Mouse (Mus musculus) kidney, adult 11 months (tissue): ENCODE data around the gene Coa5.

Source experiments
- DNase-seq: peaks from one replicate; pipeline ENCODE4 v3.0.0; 2022

Gene Coa5

GRCm38 (mm10) chr1:37428911-37429310, 992 bp downstream of the Coa5 start:
- DNase-seq = no peak

DNA sequence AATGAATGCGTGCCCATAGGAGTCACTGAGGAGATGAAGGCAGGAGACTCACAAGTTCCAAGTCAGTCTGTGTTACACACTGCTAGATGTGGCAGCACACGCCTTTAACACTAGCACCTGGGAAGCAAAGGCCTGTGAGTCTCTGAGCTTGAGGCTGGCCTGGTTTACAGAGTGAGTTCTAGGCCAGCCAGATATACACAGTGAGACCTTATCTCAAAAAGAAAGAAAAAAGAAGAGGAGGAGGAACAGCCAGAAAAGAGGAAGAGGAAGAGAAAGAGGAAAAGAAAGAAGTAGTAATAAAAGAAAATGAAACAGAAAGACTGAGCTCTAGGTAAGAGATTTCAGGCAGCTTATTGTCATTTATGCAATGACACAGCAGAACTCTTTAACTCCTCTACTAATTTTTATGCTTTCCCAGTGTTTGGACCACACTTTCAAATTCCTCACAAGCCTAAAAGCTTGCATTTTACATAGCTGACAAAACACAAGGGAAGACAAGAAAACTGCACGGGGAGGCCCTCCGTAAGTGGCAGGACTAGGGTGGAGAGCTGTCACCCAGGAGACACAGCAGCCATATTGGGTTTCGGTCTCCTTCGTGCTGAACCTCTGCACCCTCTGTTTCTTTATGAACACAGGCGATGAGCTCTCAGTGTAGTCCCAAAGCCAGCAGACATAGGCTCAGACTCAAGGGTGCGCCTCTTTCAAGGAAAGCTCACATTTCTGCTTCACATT, 2.6 kb downstream of the Coa5 start:
- no peak for DNase-seq

DNA sequence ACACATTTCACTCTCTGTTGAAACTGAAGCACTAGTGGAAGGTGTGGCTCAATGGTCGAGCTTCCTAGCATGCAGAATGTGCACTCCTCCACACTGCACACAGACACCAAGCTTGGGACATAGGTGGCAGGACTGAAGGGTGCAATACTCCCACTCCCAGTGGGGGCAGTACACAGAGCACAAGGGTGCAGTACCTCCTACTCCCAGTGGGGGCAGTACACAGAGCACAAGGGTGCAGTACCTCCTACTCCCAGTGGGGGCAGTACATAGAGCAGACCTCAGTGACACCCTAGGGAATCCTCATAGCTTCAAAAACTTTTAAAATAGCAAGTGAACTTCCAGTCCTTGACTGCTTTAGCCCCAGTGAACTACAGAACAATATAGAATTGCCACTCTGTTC, 10.5 kb downstream of the Coa5 start:
- no peak for DNase-seq

DNA sequence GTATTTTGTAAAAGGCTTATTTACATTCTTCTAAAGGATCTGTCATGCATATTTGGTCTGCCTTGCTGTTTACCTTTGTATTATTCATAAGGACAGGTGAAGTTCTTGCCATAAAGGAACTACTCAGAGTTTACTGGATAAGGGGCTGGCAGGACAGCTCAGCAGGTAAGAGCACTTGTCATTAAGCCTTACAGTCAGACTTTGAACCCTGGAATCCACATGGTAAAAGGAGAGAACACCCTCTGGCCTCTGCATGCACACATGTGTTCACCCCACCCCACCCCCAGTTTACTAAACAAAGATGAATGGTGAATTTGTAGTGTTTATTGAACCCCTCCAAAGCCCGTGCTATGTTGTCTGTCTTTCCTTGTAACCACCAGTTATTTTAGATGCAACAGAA, 14.5 kb downstream of the Coa5 start:
- no peak for DNase-seq

- no peak for DNase-seq
These were observed 20.3 kb downstream of the Coa5 start for GRCm38 (mm10) chr1:37409647-37410046.

- no peak for DNase-seq
These were observed 21.2 kb downstream of the Coa5 start for GRCm38 (mm10) chr1:37408678-37409077.

GRCm38 (mm10) chr1:37408059-37408458, 21.8 kb downstream of the Coa5 start:
- DNase-seq = no peak

DNA sequence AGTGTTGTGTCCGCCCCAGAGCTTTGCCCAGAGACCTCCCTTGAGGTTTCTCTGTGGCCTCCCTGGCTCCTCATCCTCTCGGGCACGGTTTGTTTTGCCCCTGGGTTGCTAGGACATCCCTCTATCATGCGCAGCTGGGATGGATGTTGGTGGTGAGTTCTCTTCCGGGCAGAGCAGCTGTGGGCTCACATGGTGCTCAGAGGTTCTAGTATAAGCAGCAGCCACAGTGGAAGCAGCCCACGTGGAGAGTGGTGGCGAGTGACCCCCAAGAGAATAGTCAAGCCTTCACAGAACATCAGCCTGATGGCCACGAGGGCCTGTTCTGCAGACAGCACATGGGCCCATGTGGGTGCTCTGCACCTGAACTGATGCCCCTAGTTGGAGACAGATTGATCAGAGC, 22.7 kb downstream of the Coa5 start:
- DNase-seq = no peak

GRCm38 (mm10) chr1:37405137-37405536, 24.8 kb downstream of the Coa5 start:
- no peak for DNase-seq

DNA sequence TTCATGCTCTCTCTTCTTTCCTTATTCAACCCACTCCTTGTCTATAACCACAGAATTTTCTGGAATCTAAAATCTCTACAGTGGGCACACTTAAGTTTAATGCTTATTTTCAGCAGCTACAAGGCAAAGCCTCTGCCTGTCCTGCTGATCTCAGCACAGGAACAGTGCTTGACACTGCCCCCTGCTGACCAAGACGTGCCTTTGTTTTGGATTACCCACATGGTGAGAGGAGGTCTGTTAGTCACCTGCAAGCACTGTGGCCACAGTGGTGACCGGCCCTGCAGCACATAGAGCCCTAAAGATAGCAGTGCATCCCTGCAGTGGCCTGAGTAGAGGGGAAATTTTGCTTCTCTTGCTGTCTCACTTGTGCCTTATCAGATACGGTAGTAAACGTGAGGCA, 28.2 kb downstream of the Coa5 start:
- peak; percentile 27 for DNase-seq

DNA sequence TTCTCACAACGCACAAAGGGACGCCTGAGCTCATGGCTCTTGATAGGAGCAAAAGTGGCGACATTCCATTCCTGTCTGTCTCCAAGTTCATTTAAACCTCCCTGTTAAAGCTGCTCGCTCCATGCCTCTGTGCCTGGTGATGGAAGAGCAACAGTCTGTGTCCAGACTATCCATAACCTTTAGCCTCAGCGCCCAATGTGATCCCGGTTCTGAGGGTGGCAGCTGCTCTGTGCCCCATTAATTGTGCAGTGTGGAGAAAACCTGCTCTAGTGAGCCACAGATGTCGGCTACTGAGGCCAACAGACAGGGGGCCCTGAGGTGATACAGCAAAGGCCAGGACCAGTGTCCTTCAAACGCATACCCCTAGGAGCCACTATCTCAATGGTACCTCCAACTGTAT, 30.2 kb downstream of the Coa5 start:
- DNase-seq = no peak

DNA sequence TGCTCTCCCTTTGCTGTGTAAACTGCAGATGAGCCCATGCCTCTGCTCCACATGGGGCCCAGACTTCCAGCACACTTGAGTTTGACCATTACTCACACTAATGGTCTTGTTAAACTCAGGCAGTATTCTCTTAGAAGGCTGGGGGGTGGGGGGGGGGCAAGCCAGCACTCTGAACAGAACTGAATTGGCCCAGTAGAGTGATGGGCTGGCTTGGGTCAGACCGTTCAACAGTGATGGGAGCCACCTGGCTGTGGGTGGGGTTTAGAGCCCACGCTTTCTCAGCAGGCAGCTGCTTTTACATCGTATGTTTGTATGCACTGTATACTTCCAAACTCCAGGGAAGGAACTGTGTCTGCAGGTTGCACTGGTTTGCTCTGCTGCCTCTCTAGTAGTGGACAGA, 30.9 kb downstream of the Coa5 start:
- no peak for DNase-seq

GRCm38 (mm10) chr1:37396481-37396880, 33.4 kb downstream of the Coa5 start:
- peak; percentile 61 for DNase-seq

GRCm38 (mm10) chr1:37393174-37393573, 36.7 kb downstream of the Coa5 start:
- DNase-seq = no peak

GRCm38 (mm10) chr1:37386448-37386971, 43.4 kb downstream of the Coa5 start:
- DNase-seq = no peak

DNA sequence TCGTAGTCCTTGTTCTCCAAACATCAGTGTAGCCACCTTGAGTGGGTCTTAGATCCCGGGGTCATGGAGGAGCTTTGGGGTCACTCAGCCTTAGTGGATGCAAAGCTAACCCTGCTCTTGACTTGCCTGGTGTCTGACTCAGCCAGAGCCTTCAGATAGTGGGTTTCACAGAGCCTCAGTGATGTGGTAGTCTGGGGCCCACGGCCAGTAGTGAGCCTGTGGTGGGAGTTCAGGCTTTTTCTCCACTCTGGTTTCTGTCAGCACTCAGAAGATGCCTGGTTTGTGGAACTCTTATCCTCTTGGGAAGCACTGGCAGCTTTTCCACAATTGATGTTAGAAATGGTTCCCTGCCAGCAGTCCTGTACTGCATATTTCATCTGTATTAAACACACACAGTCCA, 45.6 kb downstream of the Coa5 start:
- DNase-seq = no peak

DNA sequence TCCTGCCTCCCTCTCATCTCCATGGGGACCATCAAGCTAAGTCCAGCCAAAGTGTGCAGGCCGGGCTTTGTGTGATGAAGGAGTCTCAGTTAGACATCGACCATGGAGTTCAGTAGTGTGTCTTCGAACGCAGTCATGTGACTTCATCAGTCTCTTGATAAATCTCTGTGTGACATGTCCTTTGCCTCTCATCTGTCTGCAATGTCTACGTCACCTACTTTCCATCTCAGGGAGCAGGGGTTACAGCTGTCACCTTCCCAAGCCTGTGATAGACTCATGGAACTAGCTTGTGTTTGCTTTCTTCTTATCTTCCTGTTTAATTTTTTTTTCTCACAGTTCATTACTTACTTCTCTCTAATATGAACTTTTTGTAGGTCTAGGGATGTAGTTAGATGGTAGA, 49.0 kb downstream of the Coa5 start:
- no peak for DNase-seq

DNA sequence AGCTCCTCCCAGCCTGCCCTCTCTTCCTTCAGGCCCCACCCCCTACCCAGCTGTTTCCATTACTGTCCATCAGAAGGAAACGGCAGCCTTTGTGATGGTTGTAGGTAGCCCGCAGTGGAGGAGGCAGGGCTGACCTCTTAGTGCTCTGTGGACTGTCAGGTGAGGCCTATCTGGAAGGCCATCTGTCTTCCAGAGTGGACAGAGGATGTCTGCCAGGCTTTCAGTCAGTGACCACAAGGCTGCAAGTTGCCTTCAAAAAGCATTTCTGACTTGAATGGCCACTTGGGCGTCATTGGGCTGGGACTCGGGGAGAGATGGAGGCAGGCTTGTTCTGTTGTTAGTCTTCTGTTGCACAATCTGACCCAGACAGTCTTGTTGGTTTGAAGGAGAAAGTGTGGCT, 50.4 kb downstream of the Coa5 start:
- no peak for DNase-seq

- no peak for DNase-seq
These were observed 51.8 kb downstream of the Coa5 start for GRCm38 (mm10) chr1:37378095-37378494.

DNA sequence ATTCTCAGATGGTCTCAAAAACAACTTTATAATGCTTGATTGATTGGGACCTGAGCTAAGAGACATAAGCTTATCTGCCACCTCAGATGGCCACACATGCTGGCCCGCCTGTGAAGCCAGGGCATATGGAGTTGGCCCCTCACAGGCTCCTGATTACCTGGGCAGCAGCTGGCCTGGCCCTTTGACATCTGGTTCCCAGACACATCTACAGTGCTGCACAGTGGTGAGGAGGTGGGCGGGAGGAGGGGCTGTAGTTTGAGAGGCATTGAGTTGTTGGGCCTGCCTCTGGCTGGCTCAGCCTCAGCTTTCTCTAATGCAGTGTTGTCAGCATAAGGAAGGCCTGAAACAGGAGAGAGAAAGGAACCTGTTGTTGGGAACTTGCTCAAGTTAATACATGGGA, 53.2 kb downstream of the Coa5 start:
- no peak for DNase-seq

GRCm38 (mm10) chr1:37376177-37376576, 53.7 kb downstream of the Coa5 start:
- DNase-seq = no peak

- no peak for DNase-seq
These were observed 61.0 kb downstream of the Coa5 start for GRCm38 (mm10) chr1:37368768-37369385.

GRCm38 (mm10) chr1:37368125-37368524, 61.8 kb downstream of the Coa5 start:
- no peak for DNase-seq
